Mouse (Mus musculus) frontal cortex, postnatal 14 days (tissue): Measurements from ENCODE around the gene Cfap57.
A peak's percentile ranks its signal among the peaks of the same experiment; 100 is the strongest.
"Not testable (repeated sequence)": the region's sequence is repeated elsewhere in the genome, so short reads cannot be mapped to it uniquely, and the experiment has no call there.

Source experiments
- DNase-seq, 2 experiments: peaks; one replicate each; pipeline ENCODE4 v3.0.0; 2022; ENCODE audit warnings: low spot score in 2 of 2

The Cfap57 gene

DNA sequence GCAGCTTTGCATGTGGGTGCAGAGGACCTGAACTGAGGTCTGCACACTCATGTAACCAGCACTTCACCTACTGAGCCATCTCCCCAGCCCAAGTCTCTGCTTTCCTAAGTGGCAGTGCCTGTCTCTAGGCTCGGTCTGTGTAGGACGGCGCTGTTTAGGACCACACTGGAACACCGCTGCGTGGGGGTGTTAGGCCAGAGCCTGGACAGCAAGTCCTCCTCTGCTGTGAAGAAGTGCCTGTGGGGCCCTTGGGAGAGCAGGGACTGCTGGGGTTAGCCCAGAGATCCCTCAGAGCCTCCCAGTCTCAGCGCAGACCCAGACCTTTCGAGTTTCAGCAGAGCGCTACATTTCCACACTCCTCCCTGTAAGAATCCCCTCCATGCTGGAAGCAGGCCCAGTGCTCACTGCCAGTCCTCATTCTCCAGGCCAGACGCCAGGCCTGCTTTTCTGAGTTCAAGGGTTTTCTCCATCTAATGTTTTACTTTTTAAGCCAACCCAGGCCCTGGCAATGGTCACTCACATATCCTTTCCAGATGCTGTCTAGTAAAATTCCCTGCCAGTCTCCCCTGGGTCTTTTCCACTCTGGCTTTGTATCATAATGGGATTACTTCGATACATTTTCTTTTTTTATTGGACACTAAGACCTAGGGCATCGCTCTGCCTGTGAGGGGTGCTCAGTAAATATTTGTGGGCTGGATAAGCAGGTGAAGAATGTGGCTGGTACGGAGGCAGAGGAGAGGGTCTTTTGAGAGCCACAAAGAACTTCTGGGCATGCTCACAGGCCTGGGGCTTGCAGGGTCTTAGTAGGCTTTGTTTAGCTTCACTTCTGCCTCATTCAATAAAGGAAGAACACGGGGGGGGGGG, 56.3 kb downstream of the Cfap57 start:
- no peak for DNase-seq

- no peak for DNase-seq
These were observed 67.4 kb downstream of the Cfap57 start for GRCm38 (mm10) chr4:118553039-118553649.

DNA sequence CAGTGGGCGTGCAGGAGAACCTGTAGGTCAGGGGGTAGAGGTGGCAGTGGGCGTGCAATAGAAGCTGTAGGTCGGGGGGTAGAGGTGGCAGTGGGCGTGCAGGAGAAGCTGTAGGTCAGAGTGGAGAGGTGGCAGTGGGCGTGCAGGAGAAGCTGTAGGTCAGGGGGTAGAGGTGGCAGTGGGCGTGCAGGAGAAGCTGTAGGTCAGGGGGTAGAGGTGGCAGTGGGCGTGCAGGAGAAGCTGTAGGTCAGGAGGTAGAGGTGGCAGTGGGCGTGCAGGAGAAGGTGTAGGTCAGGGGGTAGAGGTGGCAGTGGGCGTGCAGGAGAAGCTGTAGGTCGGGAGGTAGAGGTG, 72.5 kb downstream of the Cfap57 start:
- not testable (repeated sequence) for DNase-seq

GRCm38 (mm10) chr4:118547424-118548129, 73.0 kb downstream of the Cfap57 start:
- DNase-seq, result peak; percentile 31 to 62

- no peak for DNase-seq
These were observed 76.0 kb downstream of the Cfap57 start for GRCm38 (mm10) chr4:118544441-118545127.

GRCm38 (mm10) chr4:118543592-118544260, 76.9 kb downstream of the Cfap57 start, which contains the start of gene Tmem125:
Tmem125 (minus strand) TSS chr4:118544044.
- DNase-seq, result no peak

DNA sequence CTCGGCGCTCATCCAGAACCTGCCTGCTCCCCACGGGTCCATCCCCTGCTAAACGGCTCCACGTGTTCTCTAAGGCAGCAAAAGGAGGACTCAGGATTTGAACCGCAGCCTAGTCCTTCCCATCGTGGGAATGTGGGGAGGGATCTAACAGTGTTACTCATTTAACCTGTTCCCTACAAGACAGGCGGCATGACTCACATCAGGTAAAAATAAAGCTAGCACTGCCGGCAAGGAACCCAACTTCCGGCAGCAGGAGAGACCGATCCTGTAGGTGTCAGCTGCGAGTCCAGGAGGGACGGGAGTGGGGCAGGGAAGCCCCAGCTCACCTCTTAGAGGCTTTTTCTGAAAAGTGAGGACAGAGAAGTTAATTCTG, 77.4 kb downstream of the Cfap57 start:
- peak in 1 of 2 experiments; percentile 14 for DNase-seq

DNA sequence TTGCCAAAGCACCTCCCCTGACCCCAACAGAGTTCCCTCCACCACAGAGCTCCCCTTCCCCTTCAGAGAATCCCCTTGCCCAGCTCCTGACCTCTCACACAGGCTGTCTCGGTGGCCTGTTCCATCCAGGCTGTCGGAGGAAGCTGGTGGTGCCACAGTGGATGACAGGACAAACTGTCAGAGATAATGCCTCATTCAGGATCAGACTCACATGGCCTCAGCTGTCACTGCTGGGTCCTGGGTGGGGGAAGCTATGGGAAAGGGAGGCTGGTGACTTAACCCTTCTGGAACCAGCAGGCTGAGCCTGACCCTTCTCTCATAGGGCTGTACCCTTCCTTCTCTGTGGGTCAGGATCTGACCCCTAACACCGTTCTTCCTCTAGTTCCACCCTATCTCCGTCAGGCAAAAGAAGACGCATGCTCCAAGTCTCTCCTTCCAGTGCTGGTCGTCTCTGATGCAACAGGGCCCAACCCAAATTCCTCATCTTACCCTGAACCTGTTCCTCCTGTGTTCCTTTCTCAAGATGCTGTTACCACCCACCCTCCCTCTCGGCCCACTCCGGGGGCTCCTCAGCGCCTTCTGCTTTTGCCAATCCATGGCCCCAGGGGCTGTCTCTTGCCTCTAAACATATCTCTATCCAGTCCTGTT, 77.9 kb downstream of the Cfap57 start:
- DNase-seq, result no peak

- no peak for DNase-seq
These were observed 80.7 kb downstream of the Cfap57 start for GRCm38 (mm10) chr4:118539904-118540303.

DNA sequence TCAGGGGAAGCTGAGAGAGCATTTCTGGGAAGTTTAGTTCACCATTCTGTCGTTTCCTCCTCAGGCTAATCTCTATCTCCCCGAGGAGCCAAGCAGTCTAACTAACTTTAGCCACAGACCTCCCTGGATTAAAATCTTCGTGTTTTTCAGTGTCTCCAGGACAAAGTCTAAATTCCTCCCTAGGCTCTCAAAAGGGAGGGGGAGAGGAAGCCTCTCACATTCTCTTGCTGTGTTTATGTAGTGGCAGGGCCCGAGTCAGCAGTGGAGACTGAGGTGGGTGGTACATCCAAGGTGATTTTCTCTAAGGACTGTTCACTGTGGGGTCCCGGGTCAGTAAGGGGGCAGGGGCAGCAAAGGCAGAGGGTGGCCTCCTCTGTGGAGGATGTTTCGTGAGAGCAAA, 82.8 kb downstream of the Cfap57 start:
- no peak for DNase-seq

DNA sequence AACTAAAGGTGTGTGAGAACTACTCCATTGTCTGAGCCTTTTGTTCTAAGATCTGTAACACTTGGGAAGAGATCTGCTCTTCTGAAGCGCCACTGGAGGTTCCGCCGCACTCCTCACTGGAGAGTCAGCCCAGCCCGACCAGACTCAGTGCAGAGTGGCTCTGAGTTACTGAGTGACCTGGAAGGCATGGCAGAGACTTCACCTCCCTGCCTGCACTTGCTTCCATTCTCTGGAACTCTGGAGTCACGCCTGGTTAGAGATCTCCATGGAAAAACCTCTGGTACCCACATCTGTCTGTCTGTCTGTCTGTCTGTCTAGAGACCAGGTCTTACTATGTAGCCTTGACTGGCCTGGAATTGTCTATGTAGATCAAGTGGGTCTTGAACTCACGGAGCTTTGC, 85.0 kb downstream of the Cfap57 start:
- no peak for DNase-seq

- DNase-seq, result no peak
These were observed 87.0 kb downstream of the Cfap57 start for GRCm38 (mm10) chr4:118533605-118534004.

GRCm38 (mm10) chr4:118533156-118533555, 87.4 kb downstream of the Cfap57 start:
- no peak for DNase-seq

GRCm38 (mm10) chr4:118532663-118533062, 87.9 kb downstream of the Cfap57 start:
- no peak for DNase-seq

DNA sequence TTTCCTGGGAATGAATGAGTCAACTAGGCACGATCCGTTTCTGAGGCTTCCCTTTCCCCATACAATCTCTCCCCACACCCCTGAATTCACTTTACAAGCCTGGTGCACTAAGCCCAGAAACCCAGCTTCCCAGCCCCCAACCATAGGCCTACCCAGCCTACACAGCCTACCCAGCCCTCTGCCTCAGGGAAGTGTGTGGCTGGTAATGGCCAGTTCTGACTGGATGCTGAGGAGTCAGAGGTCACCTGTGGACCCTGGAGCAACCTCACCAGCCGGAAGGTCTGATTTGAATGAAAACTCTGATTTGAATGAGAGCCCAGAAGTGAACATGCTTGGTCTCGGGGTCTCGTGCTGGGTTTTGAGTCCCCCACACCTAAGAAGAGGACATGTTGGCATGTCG, 92.9 kb downstream of the Cfap57 start:
- no peak for DNase-seq

- DNase-seq, result no peak
These were observed 93.3 kb downstream of the Cfap57 start for GRCm38 (mm10) chr4:118527335-118527681.

DNA sequence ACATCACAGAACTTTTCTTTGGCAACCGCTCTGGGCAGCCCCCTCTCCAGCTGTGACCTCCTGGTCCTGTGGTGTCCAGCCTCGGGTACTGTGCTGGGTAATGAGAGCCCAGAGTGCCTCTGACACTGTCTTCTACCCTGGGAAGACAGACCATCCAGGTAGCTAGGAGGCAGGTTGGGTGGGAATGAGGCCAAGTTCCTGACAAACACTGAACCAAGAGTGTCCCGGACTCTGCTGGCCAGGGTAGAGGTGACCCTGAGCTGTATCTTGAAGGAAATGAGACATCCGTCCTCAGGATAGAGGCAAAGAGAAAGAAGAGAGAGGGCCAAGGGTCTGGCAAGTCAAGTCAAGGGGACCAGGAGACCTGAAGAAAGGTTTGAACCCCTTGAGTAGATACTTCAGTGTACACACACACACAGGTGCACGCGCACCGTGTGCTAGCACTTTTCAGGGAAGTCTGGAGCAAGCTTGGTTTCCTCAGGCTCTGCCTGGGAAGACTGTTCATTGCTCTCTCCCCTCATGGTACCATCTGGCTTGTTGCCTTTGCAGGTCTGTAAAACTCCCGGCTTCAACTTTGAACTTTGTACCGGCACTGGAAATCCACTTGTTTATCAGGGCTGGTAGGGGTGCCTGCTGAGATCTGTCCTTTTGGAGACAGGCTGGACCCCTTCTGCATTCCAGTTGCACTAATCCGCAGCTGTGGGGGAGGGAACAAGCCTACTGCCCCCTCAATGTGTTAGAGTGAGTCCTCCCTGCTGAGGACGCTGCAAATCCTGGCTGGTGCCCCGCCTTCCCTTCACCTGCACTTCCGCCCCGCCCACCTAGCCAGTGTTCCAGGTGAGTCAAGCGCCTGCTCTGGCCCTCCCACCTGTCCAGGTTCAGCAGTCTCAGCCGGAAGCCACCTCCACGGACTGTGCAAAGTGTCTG, 93.9 kb downstream of the Cfap57 start, which contains the start of gene 2610528J11Rik:
2610528J11Rik (plus strand) TSS at position 592 of the 927 bp plus-strand sequence.
- DNase-seq, result no peak

DNA sequence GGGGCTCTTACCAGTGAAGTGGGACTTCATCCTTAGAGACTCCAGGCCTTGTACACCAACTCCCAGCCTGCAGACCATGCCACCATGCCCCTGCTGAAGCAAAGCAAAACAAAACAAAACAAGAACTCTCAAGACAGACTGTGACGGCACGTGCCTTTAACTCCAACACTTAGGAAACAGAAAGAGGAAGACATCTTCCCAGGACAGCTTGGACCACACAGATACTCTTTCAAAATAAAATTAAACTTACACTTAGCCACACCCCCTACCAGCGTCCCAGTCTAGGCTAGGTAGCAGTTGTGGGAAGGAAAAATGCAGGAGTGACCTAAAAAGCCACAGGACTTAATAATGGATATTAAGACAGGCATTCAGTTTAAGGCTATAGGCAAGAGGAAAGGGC, 94.8 kb downstream of the Cfap57 start:
- DNase-seq, result no peak

- DNase-seq, result no peak
These were observed 96.6 kb downstream of the Cfap57 start for GRCm38 (mm10) chr4:118523976-118524375.

GRCm38 (mm10) chr4:118522248-118522647, 98.3 kb downstream of the Cfap57 start:
- DNase-seq, result no peak
